Mouse (Mus musculus) A20 (cell line): ENCODE data around the gene Ctf1.
"Not testable (repeated sequence)": the region's sequence is repeated elsewhere in the genome, so short reads cannot be mapped to it uniquely, and the experiment has no call there.

ENCODE experiments used
- DNase-seq: peaks from one replicate; pipeline ENCODE4 v3.0.0-alpha.2; 2011; ENCODE audit warnings: low read depth, low spot score

Gene Ctf1

GRCm38 (mm10) chr7:127732066-127732465 lies 19.5 kb downstream of the Ctf1 start, which contains the start of gene Ctf2:
TSS of gene Ctf2 (minus strand) at chr7:127732166.
- not testable (repeated sequence) for DNase-seq

- DNase-seq, result peak; percentile 86
These were observed 32.0 kb downstream of the Ctf1 start, which contains the start of gene Fbxl19 for GRCm38 (mm10) chr7:127744366-127745045. TSS of gene Fbxl19 (plus strand) at chr7:127744543.

GRCm38 (mm10) chr7:127745251-127745651 lies 32.7 kb downstream of the Ctf1 start:
- peak; percentile 96 for DNase-seq

GRCm38 (mm10) chr7:127745652-127746493 lies 33.3 kb downstream of the Ctf1 start:
- DNase-seq, result peak; percentile 92

GRCm38 (mm10) chr7:127746494-127747491 lies 34.3 kb downstream of the Ctf1 start:
- peak; percentile 33 for DNase-seq

GRCm38 (mm10) chr7:127747559-127748234 lies 35.2 kb downstream of the Ctf1 start:
- DNase-seq, result no peak

GRCm38 (mm10) chr7:127748235-127748560 lies 35.7 kb downstream of the Ctf1 start:
- no peak for DNase-seq

GRCm38 (mm10) chr7:127750131-127751127 lies 37.9 kb downstream of the Ctf1 start:
- no peak for DNase-seq

GRCm38 (mm10) chr7:127751619-127752018 lies 39.1 kb downstream of the Ctf1 start:
- no peak for DNase-seq

- DNase-seq, result no peak
These were observed 39.5 kb downstream of the Ctf1 start for GRCm38 (mm10) chr7:127752069-127752468.

- no peak for DNase-seq
These were observed 40.6 kb downstream of the Ctf1 start for GRCm38 (mm10) chr7:127753158-127753557.

- DNase-seq, result no peak
These were observed 41.2 kb downstream of the Ctf1 start for GRCm38 (mm10) chr7:127753741-127754140.

GRCm38 (mm10) chr7:127759716-127760115 lies 47.2 kb downstream of the Ctf1 start:
- DNase-seq, result peak; percentile 46

- DNase-seq, result no peak
These were observed 47.9 kb downstream of the Ctf1 start for GRCm38 (mm10) chr7:127760478-127760877.

- peak; percentile 61 for DNase-seq
These were observed 48.5 kb downstream of the Ctf1 start for GRCm38 (mm10) chr7:127761026-127761425.

GRCm38 (mm10) chr7:127763642-127764041 lies 51.1 kb downstream of the Ctf1 start:
- peak; percentile 73 for DNase-seq

GRCm38 (mm10) chr7:127765756-127766155 lies 53.2 kb downstream of the Ctf1 start:
- no peak for DNase-seq

GRCm38 (mm10) chr7:127766851-127767609 lies 54.5 kb downstream of the Ctf1 start:
- no peak for DNase-seq
